Mouse (Mus musculus): ENCODE measurements at regions not wholly inside any gene's neighbourhood (a gene's known extent, or its start where the extent isn't known, plus 50 kb on each side); places are given as distances from the start of the nearest gene placed in this dataset.
A peak's percentile ranks its signal among the peaks of the same experiment; 100 is the strongest.

DNA sequence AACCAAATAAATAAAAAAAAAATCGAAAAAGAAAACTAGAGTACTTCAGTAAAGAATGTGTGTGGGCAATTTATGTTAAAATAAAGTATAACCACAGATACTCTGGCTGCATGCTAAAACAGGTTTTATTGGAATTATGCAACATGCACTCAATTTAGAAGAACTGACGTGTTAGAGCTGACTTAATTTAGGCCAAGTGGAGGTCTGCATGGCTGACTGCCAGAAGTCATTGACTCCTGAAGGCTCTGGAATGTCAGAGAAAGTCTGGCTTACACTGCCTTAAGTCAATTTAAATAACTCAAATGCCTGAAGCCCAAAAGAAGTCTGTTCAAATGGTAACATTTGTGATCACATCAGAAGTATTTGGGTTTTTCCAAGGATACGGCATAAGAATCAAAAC is 198.1 kb upstream of the Gm10192 start:
- peak; percentile 5 for DNase-seq (ENCODE audit: low spot score)

DNA sequence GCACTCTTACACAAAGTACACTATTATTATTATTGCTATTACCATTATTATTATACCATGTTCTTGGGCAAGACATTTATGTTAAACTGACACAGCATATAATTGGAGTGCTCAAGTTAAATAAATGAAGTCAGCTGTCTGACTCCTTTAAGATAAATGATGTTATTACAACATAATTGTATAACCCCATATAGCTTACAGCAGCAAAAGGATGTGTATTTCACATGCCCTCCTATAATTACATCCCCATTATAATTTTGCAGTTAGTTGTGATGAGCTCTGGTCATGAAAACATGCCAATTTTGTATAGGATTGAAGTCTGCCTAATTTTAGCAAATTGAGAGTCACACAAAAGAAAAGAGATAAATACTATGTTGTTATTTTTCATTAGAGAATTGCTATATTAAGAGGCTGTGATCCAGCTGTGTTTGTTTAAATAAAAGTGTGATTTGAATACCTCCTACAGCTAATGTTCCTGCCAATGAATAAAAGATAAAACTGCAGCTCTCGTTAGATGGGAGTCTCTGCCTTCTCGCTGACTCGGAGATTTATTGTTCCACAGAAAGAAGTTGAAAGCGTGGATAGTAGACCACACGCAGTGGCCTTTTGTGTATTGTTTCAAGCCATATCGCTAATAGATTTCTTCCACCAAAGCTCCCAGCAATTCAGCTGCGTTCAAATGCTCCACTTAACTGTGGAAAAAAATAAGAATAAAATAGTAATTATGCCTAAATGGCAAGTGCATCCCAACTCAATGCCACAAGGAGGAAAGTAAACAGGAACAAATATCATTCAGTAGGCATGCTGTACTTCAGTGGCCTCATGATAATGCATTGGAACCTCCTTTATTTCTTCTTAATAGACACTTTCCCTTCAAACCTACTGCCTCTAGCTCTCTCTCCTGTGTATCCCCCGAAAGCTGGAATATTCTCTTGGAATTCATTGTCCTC is 194.9 kb upstream of the Gm10192 start:
- DNase-seq (ENCODE audit: low spot score) = no peak

- no peak for DNase-seq (ENCODE audit: low spot score)
Measured at GRCm38 (mm10) chr4:97360473-97360872, 177.5 kb upstream of the Gm10192 start.

DNA sequence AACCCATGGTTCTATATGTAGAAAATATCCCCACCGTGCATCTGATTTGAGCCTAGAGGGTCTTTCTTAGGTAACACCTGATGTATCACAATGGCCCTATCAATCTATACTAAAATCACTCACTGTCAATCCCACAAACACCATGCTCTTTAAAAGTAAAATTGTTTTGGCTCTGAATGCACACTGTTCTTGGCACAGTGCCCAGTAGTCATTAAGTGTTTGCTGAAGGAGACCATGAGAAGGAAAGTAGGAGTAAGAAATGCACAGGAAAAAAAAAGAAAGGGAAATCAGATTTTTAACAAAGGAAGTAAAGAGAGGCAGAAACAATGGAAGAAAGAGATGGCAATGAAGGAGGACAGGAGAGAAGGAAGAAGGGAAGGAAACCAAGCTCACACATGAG is 175.0 kb upstream of the Gm10192 start:
- no peak for DNase-seq (ENCODE audit: low spot score)

DNA sequence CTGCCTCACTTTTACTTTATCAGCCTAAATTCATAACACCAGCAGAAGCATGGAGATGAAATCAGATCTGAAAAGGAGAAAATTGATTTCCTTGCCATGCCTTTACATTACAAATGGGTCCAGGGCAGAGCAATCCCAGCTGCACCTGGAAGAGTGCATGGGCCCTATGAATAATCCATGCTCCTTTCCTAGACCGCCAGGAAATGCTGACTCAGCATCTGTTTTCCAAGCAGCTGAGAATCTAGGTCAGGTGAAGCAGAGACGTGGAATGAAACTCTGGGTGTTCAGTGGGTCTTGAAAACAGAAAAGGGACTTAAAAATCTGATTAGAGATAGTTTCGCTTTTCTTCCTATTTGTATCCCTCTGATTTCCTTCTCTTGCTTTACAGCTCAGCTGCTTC is 163.8 kb upstream of the Gm10192 start:
- no peak for DNase-seq (ENCODE audit: low spot score)

- DNase-seq (ENCODE audit: low spot score) = no peak
Measured at GRCm38 (mm10) chr4:97344335-97344734, 161.4 kb upstream of the Gm10192 start.

DNA sequence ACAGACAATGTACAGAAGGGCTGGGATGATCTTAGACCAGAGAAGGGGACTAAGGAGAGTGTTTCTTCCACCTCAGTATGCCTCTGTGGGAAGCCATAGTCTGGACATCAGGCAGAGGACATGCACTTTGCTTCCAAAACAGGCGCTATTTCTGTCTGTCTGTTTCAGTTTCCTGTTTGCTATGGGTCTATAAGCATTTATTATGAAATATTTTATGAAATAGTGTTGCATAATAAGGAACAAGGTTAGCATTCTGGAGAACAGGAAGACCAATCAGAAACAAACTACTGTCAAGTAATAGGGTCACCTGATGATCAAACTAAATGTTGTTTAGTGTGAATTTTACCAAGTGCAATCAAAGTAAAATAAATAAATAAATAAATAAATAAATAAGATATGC is 160.4 kb upstream of the Gm10192 start:
- DNase-seq (ENCODE audit: low spot score) = no peak

Measured in MN1 (cell line).